Mouse (Mus musculus) mammary gland, adult 2 months (tissue): ENCODE data around the gene Dcun1d4. TPM values are rescaled to one million over a fixed set of nuclear protein-coding genes. Genes with fewer than 3 reads are reported as not detected.

ENCODE experiments used
- polyA plus RNA-seq: library from polyadenylated mRNA; depleted of rRNA; stranded (reverse); fragments of >200 nt; gene quantifications from 2 replicates; pipeline ENCODE4 v1.2.3, GENCODE M21; 2012; ENCODE audit warnings: low replicate concordance; rRNA removed

Dcun1d4 gene
- 2.9 and 5.9 TPM in 2 replicates for polyA plus RNA-seq

GRCm38 (mm10) chr5:73480700-73481099 is at the start of gene Dcun1d4:
Gene Dcun1d4 (plus strand): TSS chr5:73481000.

Other genes with a start within 250 kb of the Dcun1d4 start
- gene Fryl, start 224.4 kb upstream of the Dcun1d4 start, polyA plus RNA-seq, result 39.6 and 77.1 TPM in 2 replicates
- 58.0 and 74.6 TPM in 2 replicates for gene Ociad1, start 188.2 kb upstream of the Dcun1d4 start, polyA plus RNA-seq
- 0.31 and 1.9 TPM in 2 replicates for gene Ociad2, start 140.0 kb upstream of the Dcun1d4 start, polyA plus RNA-seq
- 0.08 and 0.42 TPM in 2 replicates for gene Cwh43, start 74.9 kb upstream of the Dcun1d4 start, polyA plus RNA-seq
- gene Lrrc66, start 151.5 kb downstream of the Dcun1d4 start, polyA plus RNA-seq, result 0.03 TPM in 1 of 2 replicates, not detected in the other
- gene Sgcb, start 166.8 kb downstream of the Dcun1d4 start, polyA plus RNA-seq, result 6.2 and 22.5 TPM in 2 replicates
- not detected in 2 replicates for gene Spata18, start 170.4 kb downstream of the Dcun1d4 start, polyA plus RNA-seq